Mouse (Mus musculus): ENCODE data around the gene Farp2.
"Not testable (repeated sequence)": the region's sequence is repeated elsewhere in the genome, so short reads cannot be mapped to it uniquely, and the experiment has no call there.

The Farp2 gene

GRCm38 (mm10) chr1:93511585-93512350, at the start of gene Farp2:
Gene Farp2 (plus strand): TSS chr1:93512079.
- DNase-seq (ENCODE audit: low spot score in 2 of 2), result peak; percentile 93 to 94

- no peak for DNase-seq (ENCODE audit: low spot score in 2 of 2)
These were observed 46.8 kb upstream of the Farp2 start for GRCm38 (mm10) chr1:93465066-93465465.

- no peak for DNase-seq (ENCODE audit: low spot score in 2 of 2)
These were observed 46.1 kb upstream of the Farp2 start for GRCm38 (mm10) chr1:93465746-93466145.

GRCm38 (mm10) chr1:93468626-93469025, 43.3 kb upstream of the Farp2 start:
- no peak for DNase-seq (ENCODE audit: low spot score in 2 of 2)

- DNase-seq (ENCODE audit: low spot score in 2 of 2), result no peak
These were observed 36.2 kb upstream of the Farp2 start for GRCm38 (mm10) chr1:93475694-93476093.

GRCm38 (mm10) chr1:93477758-93478585, 33.9 kb upstream of the Farp2 start:
- DNase-seq (ENCODE audit: low spot score in 2 of 2), result peak; percentile 98 to 99

GRCm38 (mm10) chr1:93478586-93479475, 33.0 kb upstream of the Farp2 start, which contains the start of gene Hdlbp:
Gene Hdlbp (minus strand): TSS chr1:93478815.
- peak; percentile 98 to 99 for DNase-seq (ENCODE audit: low spot score in 2 of 2)

- peak; percentile 1 to 8 for DNase-seq (ENCODE audit: low spot score in 2 of 2)
These were observed 32.3 kb upstream of the Farp2 start for GRCm38 (mm10) chr1:93479476-93480083.

- DNase-seq (ENCODE audit: low spot score in 2 of 2), result not testable (repeated sequence)
These were observed 25.6 kb upstream of the Farp2 start for GRCm38 (mm10) chr1:93486302-93486701.

- DNase-seq (ENCODE audit: low spot score in 2 of 2), result no peak
These were observed 16.6 kb upstream of the Farp2 start for GRCm38 (mm10) chr1:93495312-93495711.

- no peak for DNase-seq (ENCODE audit: low spot score in 2 of 2)
These were observed 4.8 kb upstream of the Farp2 start for GRCm38 (mm10) chr1:93506944-93507676.

- not testable (repeated sequence) for DNase-seq (ENCODE audit: low spot score in 2 of 2)
These were observed 3.3 kb upstream of the Farp2 start for GRCm38 (mm10) chr1:93508576-93508975.

- DNase-seq (ENCODE audit: low spot score in 2 of 2), result no peak
These were observed 442 bp downstream of the Farp2 start for GRCm38 (mm10) chr1:93512351-93512690.

GRCm38 (mm10) chr1:93513221-93513620, 1.3 kb downstream of the Farp2 start:
- no peak for DNase-seq (ENCODE audit: low spot score in 2 of 2)

GRCm38 (mm10) chr1:93521491-93521890, 9.6 kb downstream of the Farp2 start:
- DNase-seq (ENCODE audit: low spot score in 2 of 2), result no peak

- no peak for DNase-seq (ENCODE audit: low spot score in 2 of 2)
These were observed 10.4 kb downstream of the Farp2 start for GRCm38 (mm10) chr1:93522325-93522724.

- DNase-seq (ENCODE audit: low spot score in 2 of 2), result no peak
These were observed 17.9 kb downstream of the Farp2 start for GRCm38 (mm10) chr1:93529801-93530200.

- no peak for DNase-seq (ENCODE audit: low spot score in 2 of 2)
These were observed 25.3 kb downstream of the Farp2 start for GRCm38 (mm10) chr1:93537227-93537626.

- DNase-seq (ENCODE audit: low spot score in 2 of 2), result no peak
These were observed 31.3 kb downstream of the Farp2 start for GRCm38 (mm10) chr1:93543196-93543595.

GRCm38 (mm10) chr1:93547286-93547685, 35.4 kb downstream of the Farp2 start:
- DNase-seq (ENCODE audit: low spot score in 2 of 2), result no peak

GRCm38 (mm10) chr1:93551427-93551826, 39.5 kb downstream of the Farp2 start:
- DNase-seq (ENCODE audit: low spot score in 2 of 2), result no peak
